Mouse (Mus musculus) c-Kit-positive CD71-negative TER-119-negative erythroid progenitor cells, embryonic 14.5 days (primary cell): ENCODE measurements around the gene Khdc1c.
"Not testable (repeated sequence)": the region's sequence is repeated elsewhere in the genome, so short reads cannot be mapped to it uniquely, and the experiment has no call there.

Experiments
- DNase-seq: peaks from one replicate; pipeline ENCODE4 v3.0.0-alpha.2; 2013; ENCODE audit warnings: low read depth

The Khdc1c gene

DNA sequence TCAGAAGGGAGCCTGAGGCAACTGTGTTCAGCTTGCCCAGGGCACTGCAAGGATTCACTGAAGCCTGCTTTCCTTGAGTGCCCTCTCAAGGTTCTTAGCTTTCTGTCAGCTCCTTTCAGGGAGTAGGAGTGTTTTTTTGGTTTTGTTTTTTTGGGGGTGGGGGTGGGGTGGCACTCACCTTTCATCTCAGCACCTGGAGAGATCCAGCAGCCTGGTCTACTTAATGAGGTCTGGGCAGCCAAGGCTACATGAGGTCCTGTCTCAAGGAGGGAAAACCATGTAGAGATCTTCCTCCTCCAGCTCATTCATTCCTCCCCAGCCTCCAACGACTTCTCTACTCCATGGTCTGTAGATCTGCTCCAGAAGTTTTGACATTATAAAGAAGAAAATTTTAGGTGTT lies at the start of gene Khdc1c:
Gene Khdc1c, plus strand, starts transcription at position 301 of the 400 bp plus-strand sequence.
- DNase-seq = not testable (repeated sequence)

DNA sequence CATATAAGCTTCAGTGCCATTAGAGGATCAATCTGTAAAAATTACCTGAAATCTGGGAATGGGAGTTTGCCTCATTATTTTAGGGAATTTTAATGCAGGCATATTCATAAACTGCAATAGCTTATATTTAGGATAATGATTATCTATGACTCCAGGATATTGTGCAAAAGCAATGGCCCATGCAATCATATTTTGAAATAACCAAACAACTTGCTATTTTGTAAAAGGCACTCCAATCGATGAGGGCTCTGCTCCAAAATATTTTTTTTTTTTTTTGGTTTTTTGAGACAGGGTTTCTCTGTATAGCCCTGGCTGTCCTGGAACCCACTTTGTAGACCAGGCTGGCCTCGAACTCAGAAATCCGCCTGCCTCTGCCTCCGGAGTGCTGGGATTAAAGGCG lies 47.9 kb upstream of the Khdc1c start:
- not testable (repeated sequence) for DNase-seq

DNA sequence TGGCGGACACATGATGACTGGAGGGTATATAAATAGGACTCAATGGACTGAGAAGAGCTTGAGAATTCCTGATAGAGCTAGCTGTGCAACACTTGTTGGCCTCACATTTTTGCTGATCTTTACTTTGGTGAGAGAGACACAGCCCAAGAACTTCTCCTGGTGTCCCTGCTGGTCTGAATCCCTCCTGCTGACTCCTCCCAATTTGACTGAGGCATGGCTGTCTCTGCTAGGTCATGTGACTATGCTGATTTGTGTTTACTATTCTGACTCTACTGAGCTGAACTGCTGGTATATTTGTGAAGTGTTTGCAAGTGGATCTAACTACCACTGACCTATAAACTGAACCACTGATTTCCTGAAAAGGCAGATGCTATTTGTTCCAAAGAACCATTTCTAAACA lies 46.5 kb upstream of the Khdc1c start:
- no peak for DNase-seq

GRCm38 (mm10) chr1:21323996-21324574 lies 44.0 kb upstream of the Khdc1c start:
- no peak for DNase-seq

DNA sequence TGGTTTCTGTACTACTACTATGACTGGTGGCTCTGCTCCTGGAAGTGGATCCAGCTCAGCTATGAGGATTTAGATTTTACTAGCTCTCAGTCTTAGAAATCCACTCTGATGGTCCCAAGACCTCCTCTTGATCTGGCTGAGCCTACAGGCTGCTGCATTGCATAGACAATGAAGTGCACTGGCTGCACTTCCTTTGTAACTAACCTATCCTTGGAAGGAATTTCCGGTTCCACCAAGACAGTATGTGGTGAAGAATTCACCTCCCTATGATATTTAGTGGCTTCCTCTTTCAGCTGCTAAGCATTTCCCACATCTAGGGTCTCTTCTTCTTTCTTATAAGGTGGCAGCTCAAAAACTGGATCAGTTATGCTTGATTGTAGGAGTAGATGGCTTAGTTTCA lies 43.5 kb upstream of the Khdc1c start:
- no peak for DNase-seq

- no peak for DNase-seq
Measured at GRCm38 (mm10) chr1:21326733-21327132, 41.4 kb upstream of the Khdc1c start.

DNA sequence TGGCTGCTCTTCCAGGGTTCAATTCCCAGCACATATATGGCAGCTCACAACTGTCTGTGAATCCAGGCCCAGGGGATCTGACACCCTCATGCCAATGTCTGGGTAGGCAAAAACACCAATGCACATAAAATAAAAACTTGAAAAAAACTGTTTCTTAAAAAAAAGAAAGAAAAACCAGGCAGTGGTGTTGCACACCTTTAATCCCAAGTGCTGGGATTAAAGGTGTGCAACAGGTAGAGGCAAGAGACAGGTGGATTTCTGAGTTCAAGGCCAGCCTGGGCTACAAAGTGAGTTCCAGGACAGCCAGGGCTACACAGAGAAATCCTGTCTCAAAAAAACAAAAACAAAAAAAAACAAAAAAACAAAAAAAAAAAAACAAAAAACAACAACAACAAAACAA lies 37.0 kb upstream of the Khdc1c start:
- not testable (repeated sequence) for DNase-seq

GRCm38 (mm10) chr1:21333222-21333973 lies 34.7 kb upstream of the Khdc1c start:
- no peak for DNase-seq

- no peak for DNase-seq
Measured at GRCm38 (mm10) chr1:21335836-21336235, 32.3 kb upstream of the Khdc1c start.

DNA sequence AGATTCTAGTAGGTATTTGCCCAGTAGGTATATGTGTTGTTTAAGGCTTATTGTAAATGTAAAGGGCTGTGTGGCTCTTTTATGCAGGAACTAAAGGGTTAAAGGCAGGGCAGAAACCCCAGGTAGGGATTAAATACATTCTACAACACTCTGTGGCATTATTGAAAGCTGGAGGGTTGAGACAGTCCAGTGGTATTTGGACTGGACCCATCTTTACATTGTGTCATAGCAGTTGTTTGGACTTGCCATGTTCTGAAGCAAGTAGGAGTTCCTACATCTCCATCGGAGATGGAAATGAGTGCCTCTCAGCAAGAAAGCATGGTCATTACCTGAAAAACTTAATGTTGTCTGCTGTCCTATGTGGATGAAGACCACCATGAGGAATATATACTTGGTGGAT lies 27.4 kb upstream of the Khdc1c start:
- no peak for DNase-seq

- peak; percentile 20 for DNase-seq
Measured at GRCm38 (mm10) chr1:21344253-21344652, 23.9 kb upstream of the Khdc1c start.

DNA sequence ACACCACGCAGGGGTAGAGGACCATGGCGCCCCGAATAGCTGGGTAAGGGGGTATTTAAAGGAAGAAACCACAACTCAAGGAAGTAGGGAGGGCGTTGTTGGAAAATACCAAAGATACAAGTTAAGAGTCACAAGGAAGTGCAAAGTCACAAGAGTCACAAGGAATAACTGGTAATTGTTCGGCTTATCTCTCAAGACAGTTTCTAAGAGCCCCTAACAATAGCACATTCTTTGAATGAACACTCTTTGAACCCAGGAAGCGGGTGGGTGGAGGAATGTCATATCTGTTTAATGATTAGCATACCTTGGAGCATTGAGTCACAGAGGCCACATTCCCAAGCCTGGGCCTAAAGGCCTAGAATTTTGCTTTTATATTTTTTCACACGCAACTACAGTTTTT lies 23.4 kb upstream of the Khdc1c start:
- DNase-seq = not testable (repeated sequence)

- no peak for DNase-seq
Measured at GRCm38 (mm10) chr1:21349341-21349740, 18.8 kb upstream of the Khdc1c start, which contains the start of gene Khdc1a. Khdc1a (plus strand) TSS chr1:21349641.

DNA sequence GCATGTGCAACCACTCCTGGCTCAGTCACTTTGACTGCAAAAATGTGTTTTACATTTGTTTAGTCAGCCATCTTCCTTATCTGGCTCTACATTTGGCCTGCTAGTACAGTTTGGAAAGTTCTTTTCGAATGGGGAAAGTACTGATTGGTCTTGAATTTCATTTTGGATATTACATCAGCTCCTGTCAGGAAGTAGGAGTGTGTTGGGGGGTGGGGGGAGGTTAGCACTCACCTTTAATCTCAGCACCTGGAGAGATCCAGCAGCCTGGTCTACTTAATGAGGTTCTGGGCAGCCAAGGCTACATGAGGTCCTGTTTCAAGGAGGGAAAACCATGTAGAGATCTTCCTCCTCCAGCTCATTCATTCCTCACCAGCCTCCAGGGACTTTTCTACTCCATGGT lies 15.1 kb downstream of the Khdc1c start, which contains the start of gene Khdc1b:
Gene Khdc1b, plus strand, starts transcription at position 301 of the 400 bp plus-strand sequence.
- DNase-seq = no peak

GRCm38 (mm10) chr1:21391138-21391671 lies 23.1 kb downstream of the Khdc1c start:
- DNase-seq = no peak

- DNase-seq = no peak
Measured at GRCm38 (mm10) chr1:21402804-21403203, 34.7 kb downstream of the Khdc1c start.

DNA sequence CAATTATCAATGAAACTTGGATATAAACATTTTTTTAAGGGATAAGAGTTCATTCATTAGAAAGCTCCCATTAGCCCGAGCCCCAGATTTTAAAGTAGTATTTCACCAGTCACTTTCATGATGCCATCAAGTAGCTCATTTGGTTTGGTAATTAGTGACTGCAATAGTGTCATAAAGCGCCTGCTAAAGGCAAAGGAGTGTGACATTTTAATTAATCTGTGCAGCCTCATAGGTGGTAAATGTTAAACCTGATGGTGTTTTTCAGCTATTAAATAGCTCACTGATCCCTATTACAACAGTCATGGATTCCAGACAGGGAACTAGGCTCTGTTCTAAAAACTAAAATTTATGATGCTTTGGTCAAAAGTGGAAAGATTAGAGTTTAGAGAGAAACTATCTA lies 39.1 kb downstream of the Khdc1c start:
- DNase-seq = no peak

DNA sequence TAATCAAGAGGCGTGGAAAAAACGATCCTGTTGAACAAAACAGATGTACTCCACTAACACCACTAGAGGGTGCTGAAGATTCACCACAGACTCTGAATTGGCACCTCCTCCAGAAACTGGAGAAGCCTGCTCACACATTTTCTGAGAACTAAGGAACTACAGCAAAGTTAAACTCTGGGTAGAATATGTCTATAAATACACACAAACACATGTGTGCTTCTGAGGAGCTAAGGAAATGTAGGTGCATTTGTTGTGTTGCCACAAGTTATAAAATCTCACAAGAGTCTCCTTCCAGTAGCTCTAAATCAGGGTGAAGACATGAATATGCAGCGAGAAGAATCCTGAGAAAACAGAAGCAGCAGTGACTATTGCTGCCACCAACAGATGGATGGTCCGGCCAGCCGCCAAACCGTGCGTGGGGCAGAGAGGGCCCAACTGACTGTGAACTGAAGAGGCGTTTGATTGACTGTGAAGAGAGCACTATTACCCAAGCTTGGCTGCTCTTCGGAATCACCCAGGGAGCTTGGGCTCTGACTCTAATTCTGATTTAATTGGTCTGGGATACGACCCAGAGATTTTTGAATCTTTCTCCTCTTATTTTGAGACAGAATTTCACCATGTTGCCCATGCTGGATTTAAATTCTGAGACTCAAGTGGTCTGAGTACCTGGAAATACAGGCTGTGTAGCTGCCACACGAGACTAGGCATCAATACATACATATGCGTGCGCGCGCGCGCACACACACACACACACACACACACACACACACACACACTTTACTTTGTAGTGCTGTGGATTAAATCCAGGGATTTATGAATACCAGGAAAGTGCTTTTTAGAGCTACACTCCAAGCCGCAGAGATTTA lies 43.4 kb downstream of the Khdc1c start:
- DNase-seq = peak; percentile 32

DNA sequence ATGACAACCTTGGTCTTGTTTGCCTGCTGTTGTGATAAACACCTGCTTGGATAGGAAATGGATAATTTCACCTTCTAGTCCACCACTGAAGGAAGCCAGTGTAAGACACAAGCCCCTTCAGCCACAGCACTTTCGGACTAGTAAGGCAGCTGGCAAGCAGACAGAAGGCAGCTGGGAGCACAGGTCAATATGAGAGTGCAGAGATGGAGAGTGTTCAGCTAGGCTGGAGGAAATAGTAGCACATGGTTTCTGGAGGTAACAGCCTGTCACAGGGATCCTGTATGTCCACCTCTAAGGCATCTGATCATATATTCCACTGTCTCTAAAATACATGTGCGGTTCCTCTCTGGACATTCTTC lies 44.0 kb downstream of the Khdc1c start:
- no peak for DNase-seq

DNA sequence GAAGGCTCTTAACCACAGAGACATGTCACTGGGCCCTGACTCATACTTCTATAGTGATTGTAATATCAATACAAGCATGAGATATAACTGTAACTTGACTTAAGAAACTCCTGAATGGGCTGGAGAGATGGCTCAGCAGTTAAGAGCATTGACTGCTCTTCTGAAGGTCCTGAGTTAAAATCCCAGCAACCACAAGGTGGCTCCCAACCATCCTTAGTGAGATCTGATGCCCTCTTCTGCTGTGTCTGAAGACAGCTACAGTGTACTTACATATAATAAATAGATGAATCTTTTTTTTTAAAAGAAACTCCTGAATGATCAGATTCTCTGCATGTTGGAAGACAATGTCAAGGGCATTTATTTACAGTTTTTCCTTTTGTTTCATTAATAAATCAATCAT lies 51.2 kb downstream of the Khdc1c start:
- no peak for DNase-seq
